Mouse (Mus musculus) lung, postnatal 14 days (tissue): ENCODE results near the gene Hpcal1.
A peak's percentile ranks its signal among the peaks of the same experiment; 100 is the strongest.
"Not testable (repeated sequence)": the region's sequence is repeated elsewhere in the genome, so short reads cannot be mapped to it uniquely, and the experiment has no call there.

Source experiments
- DNase-seq: peaks from one replicate; pipeline ENCODE4 v3.0.0; 2021

Hpcal1 gene

GRCm38 (mm10) chr12:17791111-17791510 is 100.5 kb downstream of the Hpcal1 start:
- no peak for DNase-seq

- no peak for DNase-seq
Observed at GRCm38 (mm10) chr12:17792756-17793155, 102.1 kb downstream of the Hpcal1 start.

- peak; percentile 85 for DNase-seq
Observed at GRCm38 (mm10) chr12:17795660-17796278, 105.1 kb downstream of the Hpcal1 start.

GRCm38 (mm10) chr12:17798261-17798660 is 107.6 kb downstream of the Hpcal1 start:
- DNase-seq = not testable (repeated sequence)

- DNase-seq = peak; percentile 83
Observed at GRCm38 (mm10) chr12:17808542-17808941, 117.9 kb downstream of the Hpcal1 start.

GRCm38 (mm10) chr12:17835279-17835678 is 144.6 kb downstream of the Hpcal1 start:
- DNase-seq = not testable (repeated sequence)
